Mouse (Mus musculus): ENCODE data around the gene Hist1h4h. TPM values are rescaled to one million over a fixed set of nuclear protein-coding genes. Genes with fewer than 3 reads are reported as not detected.
"Not testable (repeated sequence)": the region's sequence is repeated elsewhere in the genome, so short reads cannot be mapped to it uniquely, and the experiment has no call there.

Gene Hist1h4h
- total RNA-seq, 2 experiments from 2014 or later: 19.8 to 443 TPM

DNA sequence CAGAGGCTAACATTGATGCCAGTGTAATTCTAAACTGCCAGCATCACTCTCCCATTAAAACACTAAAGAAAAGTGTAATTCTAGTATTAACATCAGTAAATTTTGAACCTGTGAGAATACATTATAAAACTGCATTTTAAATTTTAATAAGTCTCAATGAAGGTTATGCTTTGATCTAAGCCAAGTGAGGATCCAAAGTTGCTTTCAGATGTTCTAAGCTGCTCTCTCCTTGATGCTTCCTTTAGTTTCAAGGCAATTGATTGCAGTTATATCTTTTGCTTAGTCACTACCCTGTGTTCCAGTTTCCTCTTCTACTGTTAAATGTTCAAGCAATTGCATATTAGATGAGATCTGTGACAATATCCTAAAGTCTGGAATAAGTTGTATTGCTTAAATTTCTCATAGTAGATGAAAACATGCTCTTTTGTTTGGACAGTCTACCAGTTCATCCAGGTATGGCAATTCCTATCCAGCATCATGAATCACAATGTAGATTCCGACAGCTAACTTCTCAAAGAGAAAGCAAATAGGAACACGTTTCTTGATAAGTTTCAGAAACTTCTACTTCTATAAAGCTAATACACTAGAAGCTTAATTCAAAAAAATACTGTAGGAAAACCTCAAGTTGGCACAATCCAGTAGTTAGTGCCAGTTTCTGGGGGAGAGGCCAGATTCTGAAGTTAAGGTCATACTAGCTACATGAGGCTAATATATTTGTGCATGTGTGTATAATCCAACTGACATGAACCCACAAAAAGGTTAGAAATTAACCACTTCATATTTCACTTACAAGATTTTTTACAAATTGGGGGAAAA lies 41.6 kb downstream of the Hist1h4h start:
- 0 out of 2 replicates have a peak, but pooled peaks have one; percentile 12 for ATAC-seq (replicated peaks; ENCODE audit: low FRiP score, poor library complexity, severe bottlenecking)

DNA sequence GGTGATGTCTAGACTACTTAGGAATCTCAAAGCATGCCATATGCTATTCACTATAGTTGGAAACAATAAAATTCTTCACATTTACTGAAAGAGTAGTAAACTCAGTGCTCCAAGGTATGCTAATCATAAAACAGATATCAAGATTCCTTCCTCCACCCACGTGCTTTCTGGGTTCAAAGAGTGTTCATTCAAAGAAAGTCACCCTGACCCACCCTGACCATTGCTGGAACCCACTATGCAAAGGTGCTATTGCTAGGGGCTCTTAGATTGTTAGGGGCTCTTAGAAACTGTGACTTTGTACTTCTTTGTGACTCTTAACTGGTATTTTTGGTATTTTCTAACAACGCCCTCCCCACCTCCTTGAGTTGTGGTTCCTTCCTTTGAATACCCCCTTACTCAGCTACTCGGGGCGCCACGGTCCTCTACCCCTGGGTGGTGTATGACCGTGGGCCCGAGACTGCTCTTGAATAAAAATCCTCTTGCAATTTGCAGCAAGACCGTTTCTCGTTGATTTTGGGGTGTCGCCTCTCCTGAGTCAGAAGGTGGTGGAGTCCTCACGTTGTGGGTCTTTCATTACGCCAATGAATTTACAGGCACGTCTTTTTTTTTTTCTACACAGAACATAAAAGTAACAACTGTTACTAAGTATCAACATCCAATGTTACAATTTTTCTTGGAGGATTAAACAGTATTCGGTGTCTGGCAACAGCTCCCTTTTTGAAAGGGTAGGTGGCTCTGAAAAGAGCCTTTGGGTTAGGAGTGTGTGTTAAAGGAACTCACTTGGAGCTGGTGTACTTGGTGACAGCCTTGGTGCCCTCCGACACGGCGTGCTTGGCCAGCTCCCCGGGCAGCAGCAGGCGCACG lies 42.4 kb downstream of the Hist1h4h start:
- ATAC-seq (replicated peaks; ENCODE audit: low FRiP score, poor library complexity, severe bottlenecking): not testable (repeated sequence)

DNA sequence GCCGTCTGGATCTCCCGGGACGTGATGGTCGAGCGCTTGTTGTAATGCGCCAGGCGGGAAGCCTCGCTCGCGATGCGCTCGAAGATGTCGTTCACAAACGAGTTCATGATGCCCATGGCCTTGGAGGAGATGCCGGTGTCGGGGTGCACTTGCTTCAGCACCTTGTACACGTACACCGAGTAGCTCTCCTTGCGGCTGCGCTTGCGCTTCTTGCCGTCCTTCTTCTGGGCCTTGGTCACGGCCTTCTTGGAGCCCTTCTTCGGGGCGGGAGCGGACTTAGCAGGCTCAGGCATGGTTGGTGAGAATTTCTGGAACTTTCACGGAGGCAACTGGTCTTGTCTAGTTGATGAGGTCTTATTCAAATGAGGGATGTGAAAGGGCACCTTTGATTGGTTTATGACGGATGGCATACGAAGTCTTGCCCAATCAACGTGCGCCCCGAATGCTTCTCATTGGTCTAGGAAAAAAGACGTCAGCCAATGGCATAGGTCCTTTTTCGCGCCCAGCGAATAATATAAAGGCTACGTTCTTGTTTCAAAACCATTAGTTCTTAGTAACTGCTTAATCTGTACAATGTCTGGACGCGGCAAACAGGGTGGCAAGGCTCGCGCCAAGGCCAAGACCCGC lies 43.2 kb downstream of the Hist1h4h start, which contains the start of the genes Hist1h2bf and Hist1h2ad:
Gene Hist1h2bf, minus strand, starts transcription at position 299 of the 627 bp plus-strand sequence.
Gene Hist1h2ad, plus strand, starts transcription at position 484 of the 627 bp plus-strand sequence.
- ATAC-seq (replicated peaks; ENCODE audit: low FRiP score, poor library complexity, severe bottlenecking): peak; percentile 73

DNA sequence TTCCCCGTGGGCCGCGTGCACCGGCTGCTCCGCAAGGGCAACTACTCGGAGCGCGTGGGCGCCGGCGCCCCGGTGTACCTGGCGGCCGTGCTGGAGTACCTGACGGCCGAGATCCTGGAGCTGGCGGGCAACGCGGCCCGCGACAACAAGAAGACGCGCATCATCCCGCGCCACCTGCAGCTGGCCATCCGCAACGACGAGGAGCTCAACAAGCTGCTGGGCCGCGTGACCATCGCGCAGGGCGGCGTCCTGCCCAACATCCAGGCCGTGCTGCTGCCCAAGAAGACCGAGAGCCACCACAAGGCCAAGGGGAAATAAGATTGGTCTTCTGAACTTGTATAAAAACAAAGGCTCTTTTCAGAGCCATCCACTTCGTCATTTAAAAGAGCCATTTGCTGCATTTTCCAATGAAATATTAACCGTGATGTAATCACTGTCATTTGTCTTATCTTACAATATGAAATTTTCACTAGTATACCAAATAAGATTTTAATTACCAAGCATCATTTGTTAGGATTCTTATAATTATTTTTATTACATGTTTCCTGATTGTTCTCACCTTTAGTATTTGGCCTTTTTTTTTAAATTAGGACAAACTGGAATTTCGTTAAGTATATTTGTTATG lies 43.8 kb downstream of the Hist1h4h start:
- ATAC-seq (replicated peaks; ENCODE audit: low FRiP score, poor library complexity, severe bottlenecking): not testable (repeated sequence)

DNA sequence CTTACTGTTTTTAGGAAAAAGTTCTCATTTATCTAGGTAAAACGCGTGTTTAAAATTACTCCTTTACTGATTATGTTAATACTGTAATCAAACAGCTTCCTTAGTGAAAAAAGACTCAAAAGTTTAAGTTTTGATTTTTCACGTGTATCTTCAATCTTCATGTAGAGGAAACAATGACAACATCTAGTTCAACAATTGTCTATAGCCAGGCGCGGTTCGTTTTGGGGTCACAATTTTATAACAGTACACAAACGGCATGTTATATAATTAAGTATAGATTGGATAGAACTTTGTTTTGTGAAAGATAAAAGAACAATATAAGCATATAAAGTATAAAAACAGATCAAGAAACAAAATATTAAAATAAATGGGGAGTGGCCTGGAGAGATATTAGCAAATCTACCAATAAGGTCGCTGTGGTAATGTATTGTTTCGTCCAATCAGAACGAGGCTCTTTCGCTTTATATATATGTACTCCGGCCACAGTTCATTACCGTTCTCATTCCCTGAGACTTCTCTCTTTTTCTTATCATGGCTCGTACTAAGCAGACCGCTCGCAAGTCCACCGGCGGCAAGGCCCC lies 44.5 kb downstream of the Hist1h4h start, which contains the start of gene Hist1h3d:
Gene Hist1h3d, plus strand, starts transcription at position 493 of the 581 bp plus-strand sequence.
- peak; percentile 60 for ATAC-seq (replicated peaks; ENCODE audit: low FRiP score, poor library complexity, severe bottlenecking)

DNA sequence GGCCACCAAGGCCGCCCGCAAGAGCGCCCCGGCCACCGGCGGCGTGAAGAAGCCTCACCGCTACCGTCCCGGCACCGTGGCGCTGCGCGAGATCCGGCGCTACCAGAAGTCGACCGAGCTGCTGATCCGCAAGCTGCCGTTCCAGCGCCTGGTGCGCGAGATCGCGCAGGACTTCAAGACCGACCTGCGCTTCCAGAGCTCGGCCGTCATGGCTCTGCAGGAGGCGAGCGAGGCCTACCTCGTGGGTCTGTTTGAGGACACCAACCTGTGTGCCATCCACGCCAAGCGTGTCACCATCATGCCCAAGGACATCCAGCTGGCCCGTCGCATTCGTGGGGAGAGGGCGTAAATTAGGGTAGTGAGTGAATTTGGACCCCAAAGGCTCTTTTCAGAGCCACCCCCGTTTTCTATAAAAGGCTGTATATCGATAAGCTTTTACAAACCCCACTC lies 45.0 kb downstream of the Hist1h4h start:
- ATAC-seq (replicated peaks; ENCODE audit: low FRiP score, poor library complexity, severe bottlenecking): not testable (repeated sequence)

DNA sequence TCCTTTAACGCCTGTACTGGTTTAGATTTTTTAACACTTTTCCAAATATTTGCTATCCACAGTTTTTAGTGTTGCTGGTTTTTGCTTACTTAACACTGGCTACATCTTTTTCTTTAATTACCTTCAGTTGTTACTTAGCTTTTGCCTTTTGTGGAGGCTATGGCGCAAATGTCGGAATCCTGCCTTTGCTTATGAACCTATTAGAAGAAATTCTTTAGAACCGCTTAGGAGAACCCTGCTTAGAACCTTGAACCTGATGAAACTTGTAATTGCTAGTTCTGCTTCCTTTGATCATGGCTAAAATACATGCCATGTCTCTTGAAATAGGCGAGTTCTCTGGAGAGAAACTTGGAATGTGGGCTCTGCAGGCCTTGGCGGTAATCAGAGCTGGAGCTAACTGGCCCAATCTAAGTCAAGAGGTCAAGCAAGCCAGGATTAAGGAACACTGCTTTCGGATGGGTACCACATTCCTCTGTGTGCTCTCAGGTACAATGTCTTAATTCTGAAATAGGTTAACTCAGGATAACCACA lies 45.6 kb downstream of the Hist1h4h start:
- peak; percentile 7 for ATAC-seq (replicated peaks; ENCODE audit: low FRiP score, poor library complexity, severe bottlenecking)

DNA sequence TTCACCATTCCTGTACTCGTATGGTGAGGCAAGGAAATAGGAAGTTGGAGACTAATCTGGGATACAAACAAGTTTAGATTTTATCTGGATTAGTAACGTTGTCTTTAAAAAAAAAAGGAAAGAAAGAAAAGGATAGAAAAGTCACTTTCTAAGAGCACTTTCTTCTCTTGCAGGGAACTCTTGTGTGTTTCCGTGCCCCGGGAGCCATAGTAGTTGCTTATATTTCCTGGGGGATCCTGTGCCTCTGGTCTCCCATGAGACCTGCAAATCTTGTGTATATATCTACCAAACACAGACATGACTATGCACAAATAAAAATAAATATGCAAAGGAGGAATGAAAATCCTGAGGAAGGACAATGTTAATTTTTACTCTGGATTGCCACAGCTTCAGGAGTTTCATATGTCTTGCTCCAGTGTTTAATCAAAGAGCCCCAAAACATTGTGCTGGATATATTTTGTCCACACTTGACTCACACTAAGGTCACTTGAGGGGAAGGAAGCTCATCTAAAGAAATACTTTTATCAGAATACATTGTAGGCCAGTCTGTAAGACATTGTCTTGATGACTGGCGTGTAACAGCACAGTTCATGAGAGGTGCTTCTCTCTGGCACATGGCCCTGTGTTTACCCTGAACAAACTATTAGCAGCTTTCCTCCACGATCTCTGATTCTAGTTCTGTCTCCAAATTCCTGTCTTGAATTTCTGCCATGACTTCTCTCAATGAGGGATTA lies 46.2 kb downstream of the Hist1h4h start:
- no peak for ATAC-seq (replicated peaks; ENCODE audit: low FRiP score, poor library complexity, severe bottlenecking)

DNA sequence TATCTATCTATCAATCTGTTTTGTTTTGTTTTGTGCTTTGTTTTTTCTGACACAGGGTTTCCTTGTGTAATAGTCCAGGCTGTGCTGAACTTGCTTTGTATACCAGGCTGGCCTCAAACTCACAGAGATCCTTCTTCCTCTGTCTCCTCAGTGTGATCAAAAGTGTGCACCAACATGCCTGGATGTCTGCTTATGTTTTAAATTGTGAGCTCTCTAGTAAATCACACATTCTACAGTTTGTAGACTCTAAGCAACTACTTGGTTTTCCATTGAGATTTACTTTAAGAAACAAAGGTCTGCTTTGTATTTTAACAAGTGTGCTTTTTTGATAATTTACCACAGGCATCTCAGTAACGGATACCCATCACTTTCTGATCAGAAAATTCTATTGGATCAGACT lies 47.0 kb downstream of the Hist1h4h start:
- no peak for ATAC-seq (replicated peaks; ENCODE audit: low FRiP score, poor library complexity, severe bottlenecking)

Other genes starting within 250 kb of the Hist1h4h start
Only the 30 nearest of the 34 such genes appear.
- 10.4 and 10.8 TPM in 2 replicates for gene Zfp322a, start 161.8 kb upstream of the Hist1h4h start, total RNA-seq (2015; ENCODE audit: low replicate concordance)
- gene Zfp322a, start 161.8 kb upstream of the Hist1h4h start, total RNA-seq (2017; ENCODE audit: low replicate concordance): 10.9 and 11.2 TPM in 2 replicates
- gene Abt1, start 107.2 kb upstream of the Hist1h4h start, total RNA-seq (2015; ENCODE audit: low replicate concordance): 1.7 and 1.9 TPM in 2 replicates
- 1.4 and 1.7 TPM in 2 replicates for gene Abt1, start 107.2 kb upstream of the Hist1h4h start, total RNA-seq (2017; ENCODE audit: low replicate concordance)
- 4.2 and 4.4 TPM in 2 replicates for gene Btn1a1, start 65.1 kb upstream of the Hist1h4h start, total RNA-seq (2015; ENCODE audit: low replicate concordance)
- gene Btn1a1, start 65.1 kb upstream of the Hist1h4h start, total RNA-seq (2017; ENCODE audit: low replicate concordance): 6.5 and 15.5 TPM in 2 replicates
- gene Btn2a2, start 42.2 kb upstream of the Hist1h4h start, total RNA-seq (2015; ENCODE audit: low replicate concordance): not detected in 2 replicates
- gene Btn2a2, start 42.2 kb upstream of the Hist1h4h start, total RNA-seq (2017; ENCODE audit: low replicate concordance): not detected in 2 replicates
- gene Hist1h2af, start 2.9 kb downstream of the Hist1h4h start, total RNA-seq (2015; ENCODE audit: low replicate concordance): 20.7 and 32.7 TPM in 2 replicates
- gene Hist1h2af, start 2.9 kb downstream of the Hist1h4h start, total RNA-seq (2017; ENCODE audit: low replicate concordance): 925 and 1,298 TPM in 2 replicates
- gene Hist1h3g, start 4.4 kb downstream of the Hist1h4h start, total RNA-seq (2015; ENCODE audit: low replicate concordance): 74.4 and 97.2 TPM in 2 replicates
- gene Hist1h3g, start 4.4 kb downstream of the Hist1h4h start, total RNA-seq (2017; ENCODE audit: low replicate concordance): 54.5 and 131 TPM in 2 replicates
- gene Hist1h2bh, start 12.3 kb downstream of the Hist1h4h start, total RNA-seq (2015; ENCODE audit: low replicate concordance): 13.4 and 18.2 TPM in 2 replicates
- 63.0 and 67.3 TPM in 2 replicates for gene Hist1h2bh, start 12.3 kb downstream of the Hist1h4h start, total RNA-seq (2017; ENCODE audit: low replicate concordance)
- 12.7 and 21.7 TPM in 2 replicates for gene Hist1h3f, start 13.0 kb downstream of the Hist1h4h start, total RNA-seq (2015; ENCODE audit: low replicate concordance)
- gene Hist1h3f, start 13.0 kb downstream of the Hist1h4h start, total RNA-seq (2017; ENCODE audit: low replicate concordance): 51.2 and 57.7 TPM in 2 replicates
- gene Hist1h4f, start 20.6 kb downstream of the Hist1h4h start, total RNA-seq (2015; ENCODE audit: low replicate concordance): 55.5 and 68.5 TPM in 2 replicates
- gene Hist1h4f, start 20.6 kb downstream of the Hist1h4h start, total RNA-seq (2017; ENCODE audit: low replicate concordance): 1,011 and 1,279 TPM in 2 replicates
- gene Hist1h1d, start 22.2 kb downstream of the Hist1h4h start, total RNA-seq (2015; ENCODE audit: low replicate concordance): 14.6 and 16.7 TPM in 2 replicates
- gene Hist1h1d, start 22.2 kb downstream of the Hist1h4h start, total RNA-seq (2017; ENCODE audit: low replicate concordance): 170 and 238 TPM in 2 replicates
- gene Hist1h3e, start 31.3 kb downstream of the Hist1h4h start, total RNA-seq (2015; ENCODE audit: low replicate concordance): 37.3 and 49.5 TPM in 2 replicates
- gene Hist1h3e, start 31.3 kb downstream of the Hist1h4h start, total RNA-seq (2017; ENCODE audit: low replicate concordance): 84.7 and 92.0 TPM in 2 replicates
- 1.7 TPM in 1 of 2 replicates, not detected in the other for gene Hist1h2ae, start 40.2 kb downstream of the Hist1h4h start, total RNA-seq (2015; ENCODE audit: low replicate concordance)
- gene Hist1h2ae, start 40.2 kb downstream of the Hist1h4h start, total RNA-seq (2017; ENCODE audit: low replicate concordance): 122 and 175 TPM in 2 replicates
- gene Hist1h2bg, start 40.3 kb downstream of the Hist1h4h start, total RNA-seq (2015; ENCODE audit: low replicate concordance): 170 and 206 TPM in 2 replicates
- gene Hist1h2bg, start 40.3 kb downstream of the Hist1h4h start, total RNA-seq (2017; ENCODE audit: low replicate concordance): 470 and 670 TPM in 2 replicates
- gene Hist1h2bf, start 43.1 kb downstream of the Hist1h4h start, total RNA-seq (2015; ENCODE audit: low replicate concordance): 208 and 222 TPM in 2 replicates
- gene Hist1h2bf, start 43.1 kb downstream of the Hist1h4h start, total RNA-seq (2017; ENCODE audit: low replicate concordance): 253 and 407 TPM in 2 replicates
- gene Hist1h2ad, start 43.3 kb downstream of the Hist1h4h start, total RNA-seq (2015; ENCODE audit: low replicate concordance): not detected in 2 replicates
- 370 and 678 TPM in 2 replicates for gene Hist1h2ad, start 43.3 kb downstream of the Hist1h4h start, total RNA-seq (2017; ENCODE audit: low replicate concordance)
- gene Hist1h3d, start 44.7 kb downstream of the Hist1h4h start, total RNA-seq (2015; ENCODE audit: low replicate concordance): 52.8 and 69.6 TPM in 2 replicates
- gene Hist1h3d, start 44.7 kb downstream of the Hist1h4h start, total RNA-seq (2017; ENCODE audit: low replicate concordance): 50.4 and 63.8 TPM in 2 replicates
- gene Hist1h4d, start 50.5 kb downstream of the Hist1h4h start, total RNA-seq (2015; ENCODE audit: low replicate concordance): 243 and 262 TPM in 2 replicates
- gene Hist1h4d, start 50.5 kb downstream of the Hist1h4h start, total RNA-seq (2017; ENCODE audit: low replicate concordance): 403 and 449 TPM in 2 replicates
- gene Hist1h2be, start 90.1 kb downstream of the Hist1h4h start, total RNA-seq (2015; ENCODE audit: low replicate concordance): 6.7 and 17.6 TPM in 2 replicates
- gene Hist1h2be, start 90.1 kb downstream of the Hist1h4h start, total RNA-seq (2017; ENCODE audit: low replicate concordance): 69.9 and 74.3 TPM in 2 replicates
- 468 and 530 TPM in 2 replicates for gene Hist1h1e, start 91.5 kb downstream of the Hist1h4h start, total RNA-seq (2015; ENCODE audit: low replicate concordance)
- 717 and 954 TPM in 2 replicates for gene Hist1h1e, start 91.5 kb downstream of the Hist1h4h start, total RNA-seq (2017; ENCODE audit: low replicate concordance)
- 5.6 and 12.3 TPM in 2 replicates for gene Hist1h2ac, start 152.9 kb downstream of the Hist1h4h start, total RNA-seq (2015; ENCODE audit: low replicate concordance)
- gene Hist1h2ac, start 152.9 kb downstream of the Hist1h4h start, total RNA-seq (2017; ENCODE audit: low replicate concordance): 55.5 and 70.6 TPM in 2 replicates
- gene Hist1h2bc, start 153.1 kb downstream of the Hist1h4h start, total RNA-seq (2015; ENCODE audit: low replicate concordance): 44.9 and 49.2 TPM in 2 replicates
- gene Hist1h2bc, start 153.1 kb downstream of the Hist1h4h start, total RNA-seq (2017; ENCODE audit: low replicate concordance): 164 and 206 TPM in 2 replicates
- gene Hist1h1t, start 164.8 kb downstream of the Hist1h4h start, total RNA-seq (2015; ENCODE audit: low replicate concordance): not detected in 2 replicates
- 1.9 and 2.0 TPM in 2 replicates for gene Hist1h1t, start 164.8 kb downstream of the Hist1h4h start, total RNA-seq (2017; ENCODE audit: low replicate concordance)
- gene Hist1h4c, start 167.4 kb downstream of the Hist1h4h start, total RNA-seq (2015; ENCODE audit: low replicate concordance): 59.8 and 77.5 TPM in 2 replicates
- gene Hist1h4c, start 167.4 kb downstream of the Hist1h4h start, total RNA-seq (2017; ENCODE audit: low replicate concordance): 249 and 402 TPM in 2 replicates
- gene Hfe, start 179.8 kb downstream of the Hist1h4h start, total RNA-seq (2015; ENCODE audit: low replicate concordance): 5.0 and 17.9 TPM in 2 replicates
- 2.0 and 4.5 TPM in 2 replicates for gene Hfe, start 179.8 kb downstream of the Hist1h4h start, total RNA-seq (2017; ENCODE audit: low replicate concordance)
- 188 and 215 TPM in 2 replicates for gene Hist1h1c, start 207.8 kb downstream of the Hist1h4h start, total RNA-seq (2015; ENCODE audit: low replicate concordance)
- gene Hist1h1c, start 207.8 kb downstream of the Hist1h4h start, total RNA-seq (2017; ENCODE audit: low replicate concordance): 1,447 and 1,942 TPM in 2 replicates
- 41.1 and 59.8 TPM in 2 replicates for gene Hist1h3c, start 214.6 kb downstream of the Hist1h4h start, total RNA-seq (2015; ENCODE audit: low replicate concordance)
- gene Hist1h3c, start 214.6 kb downstream of the Hist1h4h start, total RNA-seq (2017; ENCODE audit: low replicate concordance): 178 and 330 TPM in 2 replicates
- gene Hist1h2bb, start 215.7 kb downstream of the Hist1h4h start, total RNA-seq (2015; ENCODE audit: low replicate concordance): 79.4 and 128 TPM in 2 replicates
- 1,415 and 1,638 TPM in 2 replicates for gene Hist1h2bb, start 215.7 kb downstream of the Hist1h4h start, total RNA-seq (2017; ENCODE audit: low replicate concordance)
- gene Hist1h2ab, start 220.1 kb downstream of the Hist1h4h start, total RNA-seq (2015; ENCODE audit: low replicate concordance): 12.5 and 24.5 TPM in 2 replicates
- gene Hist1h2ab, start 220.1 kb downstream of the Hist1h4h start, total RNA-seq (2017; ENCODE audit: low replicate concordance): 1,181 and 1,326 TPM in 2 replicates
- 179 and 183 TPM in 2 replicates for gene Hist1h3b, start 221.2 kb downstream of the Hist1h4h start, total RNA-seq (2015; ENCODE audit: low replicate concordance)
- gene Hist1h3b, start 221.2 kb downstream of the Hist1h4h start, total RNA-seq (2017; ENCODE audit: low replicate concordance): 251 and 270 TPM in 2 replicates
- gene Hist1h4b, start 226.0 kb downstream of the Hist1h4h start, total RNA-seq (2015; ENCODE audit: low replicate concordance): 50.5 and 52.2 TPM in 2 replicates
- 150 and 446 TPM in 2 replicates for gene Hist1h4b, start 226.0 kb downstream of the Hist1h4h start, total RNA-seq (2017; ENCODE audit: low replicate concordance)